Mouse (Mus musculus) urinary bladder, postnatal 25 days (tissue): ENCODE measurements at regions not wholly inside any gene's neighbourhood (a gene's known extent, or its start where the extent isn't known, plus 50 kb on each side); places are given as distances from the start of the nearest gene placed in this dataset.

ENCODE experiments used
- DNase-seq: peaks from one replicate; pipeline ENCODE4 v3.0.0; 2022; ENCODE audit warnings: low spot score

- no peak for DNase-seq
Measured at GRCm38 (mm10) chr3:149105181-149105580, 114.8 kb upstream of the Adgrl2 start.

- DNase-seq, result no peak
Measured at GRCm38 (mm10) chr3:149104080-149104479, 113.7 kb upstream of the Adgrl2 start.

DNA sequence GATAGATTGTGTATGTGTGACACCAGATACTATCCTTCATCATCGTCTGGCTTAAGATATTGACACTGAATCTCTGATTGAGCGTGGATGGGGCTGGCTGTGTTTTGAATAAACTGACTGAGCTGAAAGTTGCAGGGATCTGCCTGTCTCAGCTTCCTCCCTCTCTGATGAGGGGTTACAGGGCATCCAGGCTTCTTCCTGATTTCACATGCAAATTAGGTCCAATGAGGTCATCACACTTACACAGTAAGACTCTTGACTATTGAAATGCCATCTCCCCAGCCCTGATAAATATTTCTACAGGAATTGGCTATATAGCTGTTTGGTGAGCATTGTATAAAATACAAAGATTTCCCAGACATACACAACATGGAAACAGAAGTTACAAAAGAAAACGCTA is 113.1 kb upstream of the Adgrl2 start:
- DNase-seq, result no peak

DNA sequence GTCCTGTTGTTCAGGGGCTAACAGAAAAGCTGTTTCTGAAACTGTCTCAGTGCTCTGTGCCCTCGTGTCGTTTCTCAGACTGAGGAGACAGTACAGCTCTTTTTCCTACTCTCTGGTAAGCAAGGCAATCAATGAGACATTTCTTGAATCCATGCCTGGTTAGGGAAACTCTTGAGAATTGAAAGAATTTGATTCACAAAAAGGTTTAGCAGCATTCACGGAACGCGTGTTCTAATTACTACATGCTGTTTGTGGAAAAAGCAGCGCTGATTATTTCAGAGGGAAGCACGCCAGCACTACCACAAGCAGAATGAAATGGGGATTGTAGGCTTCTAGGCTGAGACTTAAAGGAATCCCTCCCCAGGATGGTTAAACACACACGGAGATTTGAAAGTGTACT is 112.5 kb upstream of the Adgrl2 start:
- DNase-seq, result no peak

DNA sequence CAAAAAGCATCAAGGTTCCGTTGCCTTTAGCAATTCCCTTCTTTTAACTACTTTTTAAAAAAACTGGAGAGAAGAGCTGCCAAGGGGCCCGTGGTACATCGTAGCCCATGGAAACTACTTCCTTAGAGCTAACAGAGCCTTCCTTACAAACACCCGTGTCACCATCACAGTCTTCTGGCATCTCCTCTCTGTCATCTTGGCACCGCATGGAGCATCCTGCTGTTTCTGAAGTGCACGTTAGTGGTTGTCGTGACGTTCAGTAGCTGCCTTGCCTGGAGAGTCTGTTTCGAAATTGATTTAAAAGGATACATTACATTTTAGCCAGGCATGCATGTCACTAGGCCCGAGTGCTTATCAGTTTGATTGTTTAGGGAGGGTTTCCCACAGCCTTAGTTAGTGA is 111.4 kb upstream of the Adgrl2 start:
- DNase-seq, result no peak

DNA sequence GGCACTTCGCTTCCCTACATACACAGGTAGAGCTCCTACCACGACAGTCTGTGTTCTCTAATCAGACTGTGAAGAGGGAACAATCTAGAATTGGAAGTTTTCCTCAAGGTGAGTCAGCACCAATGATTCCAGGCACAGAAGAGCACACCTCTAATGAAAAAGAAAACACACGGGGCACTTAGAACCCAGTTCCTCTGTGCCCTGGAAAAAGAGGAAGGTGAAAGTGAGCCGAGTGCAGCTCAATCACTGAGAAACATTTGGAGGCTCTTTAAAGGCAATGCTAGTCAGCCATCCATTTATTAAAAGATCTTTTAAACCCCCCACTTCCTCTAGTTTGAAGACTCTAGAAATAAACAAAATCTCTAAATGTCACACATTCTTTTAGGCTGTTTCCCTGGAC is 108.4 kb upstream of the Adgrl2 start:
- no peak for DNase-seq

GRCm38 (mm10) chr3:149097026-149097425 is 106.7 kb upstream of the Adgrl2 start:
- no peak for DNase-seq

DNA sequence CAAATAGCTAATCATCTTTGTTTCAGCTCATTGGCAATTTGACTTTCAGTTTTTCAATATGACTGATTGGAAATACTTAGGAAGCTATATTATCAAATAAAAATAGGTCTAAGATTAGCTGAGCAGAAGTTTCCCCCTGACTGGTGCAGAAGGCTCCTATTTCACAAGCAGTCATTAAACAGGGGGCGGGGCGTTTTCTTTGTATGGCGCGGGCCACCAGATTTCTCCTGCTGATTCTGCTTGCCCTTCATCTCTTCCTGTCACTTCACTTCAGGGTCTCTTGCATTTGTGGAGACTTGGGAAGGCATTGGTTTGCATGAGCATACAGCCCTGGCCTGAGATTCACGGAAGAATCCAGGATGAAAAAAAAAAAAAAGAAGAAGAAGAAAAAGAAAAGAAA is 102.3 kb upstream of the Adgrl2 start:
- no peak for DNase-seq

- no peak for DNase-seq
Measured at GRCm38 (mm10) chr3:149090103-149090502, 99.7 kb upstream of the Adgrl2 start.

DNA sequence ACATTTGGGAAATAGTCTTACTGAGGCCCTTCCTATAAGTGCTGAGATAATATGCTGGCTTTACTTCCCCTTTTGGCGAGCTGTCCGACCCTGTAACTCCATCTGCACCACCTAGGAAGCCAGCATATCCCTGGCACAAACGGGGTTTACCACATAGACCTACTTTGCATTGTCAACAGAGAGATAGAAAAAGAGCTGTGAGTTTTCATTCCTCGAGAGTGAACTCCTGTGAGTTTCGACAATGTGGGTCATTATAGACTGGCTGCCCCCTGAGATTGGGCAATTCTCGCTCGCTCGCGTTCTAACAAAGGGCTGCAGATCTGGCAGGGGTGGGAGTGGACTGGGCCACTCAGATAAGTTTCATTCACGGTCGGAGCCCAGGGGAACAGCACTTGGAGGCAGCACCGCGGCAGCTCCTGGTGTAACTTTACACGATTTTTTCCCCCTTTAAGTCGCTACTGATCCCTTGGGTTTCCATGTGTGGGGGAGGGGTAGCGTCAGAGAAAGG is 98.3 kb upstream of the Adgrl2 start:
- DNase-seq, result no peak

DNA sequence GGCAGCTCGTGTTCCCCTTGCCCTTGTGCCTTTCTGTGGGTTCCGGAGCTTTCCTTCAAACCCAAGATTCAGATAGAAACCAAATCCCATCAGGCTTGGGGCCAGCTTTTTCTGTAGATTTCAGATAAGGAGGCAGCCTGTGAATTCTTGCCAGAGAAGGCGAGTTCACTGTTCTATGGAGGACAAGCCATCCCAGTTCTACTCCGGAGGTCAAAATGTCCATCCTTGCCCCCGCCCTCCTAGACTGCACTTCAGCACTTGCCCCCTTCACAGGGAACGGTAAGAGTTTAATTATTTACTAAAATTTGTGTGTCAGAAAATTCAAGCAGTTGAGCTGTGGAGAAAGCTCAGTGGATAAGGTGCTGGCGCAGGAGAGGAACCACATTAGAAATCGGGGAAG is 97.1 kb upstream of the Adgrl2 start:
- no peak for DNase-seq

DNA sequence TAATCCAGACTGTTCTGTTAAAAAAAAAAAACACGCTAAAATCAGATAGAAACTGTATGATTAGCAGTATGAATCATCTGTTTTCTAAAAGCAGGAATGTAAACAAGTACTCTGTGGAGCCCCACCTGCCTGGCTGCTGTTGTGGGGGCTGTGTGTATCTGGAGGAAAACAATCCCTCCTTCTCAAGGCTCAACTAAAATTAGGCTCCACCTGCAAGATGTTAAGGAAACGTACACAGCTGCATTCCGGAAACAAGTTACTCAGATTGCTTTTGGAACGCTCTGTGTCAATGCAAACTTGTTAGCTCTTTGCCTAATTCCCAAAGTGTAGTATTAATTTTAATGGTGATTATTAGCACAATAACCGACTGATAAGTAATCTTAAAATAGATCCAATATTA is 96.3 kb upstream of the Adgrl2 start:
- DNase-seq, result no peak

DNA sequence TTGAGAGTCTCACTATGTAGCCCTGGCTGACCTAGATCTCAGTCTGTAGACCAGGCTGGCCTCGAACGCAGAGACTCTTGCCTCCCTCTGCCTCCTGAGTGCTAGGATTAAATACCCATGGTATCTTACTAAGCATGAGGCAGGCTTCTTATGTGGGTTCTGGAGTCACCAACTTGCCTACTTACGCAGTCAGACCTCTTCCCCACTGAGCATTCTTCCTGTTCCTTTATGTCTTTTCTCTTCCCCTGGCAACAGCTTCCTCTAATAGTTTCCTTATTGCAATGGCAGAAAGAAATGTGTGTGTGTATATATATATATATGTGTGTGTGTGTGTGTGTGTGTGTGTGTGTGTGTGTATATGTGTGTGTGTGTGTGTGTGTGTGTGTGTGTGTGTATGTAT is 95.7 kb upstream of the Adgrl2 start:
- no peak for DNase-seq

GRCm38 (mm10) chr3:149084861-149085598 is 94.7 kb upstream of the Adgrl2 start:
- DNase-seq, result no peak

DNA sequence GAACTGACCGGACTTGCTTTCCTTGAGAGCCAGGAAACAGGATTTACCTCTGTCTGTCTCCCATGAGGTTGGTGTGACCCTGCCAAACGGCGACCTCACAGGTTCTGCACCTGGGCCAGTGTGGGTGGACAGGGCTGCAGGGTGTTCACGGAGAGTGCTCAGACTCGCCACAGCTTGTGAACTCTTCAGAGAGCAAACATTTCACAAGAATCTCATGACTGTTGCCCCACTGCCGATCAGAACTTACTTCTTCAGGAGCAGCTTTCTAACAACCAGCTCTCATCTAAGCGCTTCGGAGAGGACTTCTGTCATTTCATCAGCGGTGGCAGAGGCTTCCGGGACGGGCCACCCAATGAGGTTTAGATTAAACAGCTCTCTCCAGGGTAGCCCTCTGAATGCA is 93.0 kb upstream of the Adgrl2 start:
- peak; percentile 30 for DNase-seq

- DNase-seq, result no peak
Measured at GRCm38 (mm10) chr3:149078881-149079280, 88.5 kb upstream of the Adgrl2 start.

DNA sequence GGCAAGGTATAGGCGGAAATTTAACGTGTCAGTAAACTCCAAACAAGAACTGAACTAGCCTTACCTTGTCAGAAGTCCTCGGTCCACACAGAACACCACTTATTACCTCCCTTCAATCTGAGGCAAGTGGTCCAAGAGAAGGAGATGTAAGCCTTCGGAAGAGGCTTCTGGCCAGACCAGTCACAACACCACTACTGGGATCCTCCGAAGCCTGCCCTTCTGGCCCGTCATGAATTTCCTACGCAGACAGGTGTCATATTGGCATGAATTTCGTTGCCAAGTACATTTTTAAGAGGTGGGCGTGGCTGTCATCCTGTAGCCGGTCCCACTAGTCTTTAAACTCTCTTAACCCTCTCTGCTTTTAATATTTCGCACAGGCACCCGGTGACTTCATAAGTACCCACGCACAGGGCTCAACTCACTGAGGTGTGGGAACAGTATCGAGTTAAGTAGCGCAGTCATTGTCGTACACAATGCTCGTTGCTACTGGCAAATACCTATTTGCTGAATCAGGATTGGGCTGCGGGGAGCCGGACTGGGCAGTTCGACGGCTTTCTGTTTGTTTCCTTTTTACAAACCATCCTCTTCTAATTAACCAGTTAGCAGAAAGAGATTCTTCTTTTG is 86.7 kb upstream of the Adgrl2 start:
- DNase-seq, result peak; percentile 20

DNA sequence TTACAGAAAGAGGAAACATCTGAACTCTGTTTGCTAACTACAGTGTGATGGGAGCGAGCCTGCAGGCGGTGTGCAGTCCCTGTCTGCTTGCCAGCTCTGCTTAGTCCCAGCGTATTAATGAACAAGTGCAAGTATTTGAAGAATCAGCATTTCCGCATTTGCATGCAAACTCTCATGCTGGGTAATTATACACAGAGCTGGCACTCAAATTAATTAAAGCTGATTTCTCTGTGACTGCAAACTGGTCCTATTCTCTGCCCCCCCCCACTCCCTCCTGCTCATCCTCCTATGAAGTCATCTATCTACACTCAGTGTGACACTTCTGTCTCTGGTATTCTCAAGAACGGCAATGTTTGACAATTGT is 85.1 kb upstream of the Adgrl2 start:
- no peak for DNase-seq

DNA sequence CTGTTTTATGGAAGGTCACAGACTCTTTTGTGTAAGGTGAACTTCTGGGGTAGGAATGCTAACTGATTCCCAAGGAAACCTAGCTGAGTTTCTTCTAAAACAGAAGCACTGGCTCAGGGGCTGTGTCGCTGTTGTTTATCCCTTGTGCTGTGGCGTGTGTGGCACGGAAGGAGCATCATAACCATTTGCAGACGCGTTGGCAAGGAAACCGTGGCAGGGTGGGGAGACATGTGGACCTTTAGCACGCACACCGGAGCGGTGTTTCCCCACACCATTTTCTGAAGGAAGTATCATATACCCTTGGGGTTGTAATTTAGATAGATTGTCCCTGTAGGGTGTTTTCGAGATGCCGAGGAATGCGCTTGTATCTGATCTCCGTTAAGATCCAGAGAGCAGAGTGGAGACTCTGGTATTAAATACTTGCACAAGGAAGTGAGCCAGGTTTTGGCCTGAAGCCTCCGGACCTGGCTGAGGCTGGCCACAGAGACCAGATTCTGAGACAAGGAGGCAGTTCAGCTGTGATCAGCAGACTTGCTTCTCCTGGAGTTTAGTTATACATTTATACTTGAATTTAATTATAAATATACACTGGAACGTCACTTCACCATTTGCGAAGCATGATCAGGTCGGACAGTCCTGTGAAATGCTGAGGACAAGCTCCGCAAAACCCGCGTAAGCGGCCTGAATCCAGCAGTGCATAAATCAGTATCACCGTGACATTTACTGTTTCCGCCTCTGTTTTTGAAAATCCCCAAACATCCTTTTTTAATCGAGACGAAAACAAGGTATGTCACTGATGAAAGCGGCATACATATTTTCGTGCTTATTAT is 84.5 kb upstream of the Adgrl2 start:
- DNase-seq, result no peak

DNA sequence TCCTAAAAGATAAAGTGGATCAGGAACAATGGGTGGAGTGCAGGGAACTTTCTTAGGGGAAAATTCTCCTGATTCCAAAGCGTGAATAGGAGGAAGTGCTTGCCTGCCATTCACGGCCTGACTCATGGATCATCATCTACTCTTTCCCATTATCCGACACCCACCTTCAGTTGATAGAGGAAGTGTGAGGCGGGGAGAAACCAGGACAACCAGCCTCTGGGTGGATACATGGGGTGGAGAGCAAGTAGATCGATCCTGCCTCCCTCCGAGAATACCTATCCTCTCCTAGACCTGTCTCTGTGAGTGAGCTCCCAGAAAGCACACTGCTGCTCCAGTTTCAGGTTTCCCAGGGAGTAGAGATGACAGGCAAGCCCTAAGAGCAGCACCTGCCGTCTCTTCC is 79.8 kb upstream of the Adgrl2 start:
- no peak for DNase-seq

DNA sequence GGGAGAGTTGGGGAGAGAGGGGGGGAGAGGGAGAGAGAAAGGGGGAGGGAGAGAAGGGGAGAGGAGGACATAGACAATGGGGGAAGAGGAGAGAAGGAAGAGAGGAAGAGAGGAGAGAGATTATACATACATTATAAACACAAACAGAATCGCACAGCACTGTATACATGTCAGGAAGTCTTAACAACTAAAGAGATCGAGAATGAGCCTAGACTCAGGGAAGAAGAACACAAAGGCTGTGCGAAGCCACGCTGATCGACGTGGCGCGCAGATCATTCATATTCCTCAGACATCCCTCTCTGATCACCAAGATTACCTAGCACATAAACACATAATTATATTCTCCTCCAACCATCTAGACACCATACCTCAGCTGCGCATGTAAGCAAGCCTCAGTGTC is 79.1 kb upstream of the Adgrl2 start:
- DNase-seq, result no peak

GRCm38 (mm10) chr3:149068821-149069220 is 78.5 kb upstream of the Adgrl2 start:
- no peak for DNase-seq

- no peak for DNase-seq
Measured at GRCm38 (mm10) chr3:149067758-149068157, 77.4 kb upstream of the Adgrl2 start.
